Mouse (Mus musculus) gastrocnemius, postnatal 14 days (tissue): Measurements from ENCODE around the gene Ube2cbp. TPM values are rescaled to one million over a fixed set of nuclear protein-coding genes. Genes with fewer than 3 reads are reported as not detected.

ENCODE experiments used
- DNase-seq: peaks from one replicate; pipeline ENCODE4 v3.0.0; 2021; ENCODE audit warnings: mixed read lengths
- intact Hi-C: fragments of 180-260 bp; cut with DNase I; formaldehyde crosslinking; loops from one replicate; pipeline ENCODE4 v1.15.1; 2025; ENCODE audit warnings: low total_unique reads
- total RNA-seq, 2 experiments: library from RNA; stranded (reverse); gene quantifications; 2 replicates each; pipeline ENCODE4 v1.2.3; 2021

Ube2cbp gene
- total RNA-seq, 2 experiments from 2014 or later = 2.5 to 4.4 TPM

DNA sequence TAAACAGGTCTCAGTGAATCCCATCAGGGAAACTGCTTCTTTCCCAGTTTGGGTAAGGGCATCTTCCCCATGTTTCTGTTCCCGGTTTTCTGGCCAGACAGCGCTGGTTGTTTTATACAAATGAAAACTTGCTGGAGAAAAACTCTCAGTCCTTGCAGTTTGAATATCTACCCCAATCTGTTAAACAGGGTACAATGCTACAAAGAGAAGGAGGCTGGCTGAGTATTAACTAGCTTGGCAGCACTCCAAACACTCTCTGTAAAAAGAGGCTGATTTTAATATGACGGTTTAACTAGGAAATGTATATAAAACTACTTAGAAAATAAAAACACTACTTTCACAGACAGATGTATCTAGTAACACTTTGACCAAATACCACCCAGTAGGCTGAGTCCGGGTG lies 129.2 kb downstream of the Ube2cbp start:
- intact Hi-C loops = no loop called here

DNA sequence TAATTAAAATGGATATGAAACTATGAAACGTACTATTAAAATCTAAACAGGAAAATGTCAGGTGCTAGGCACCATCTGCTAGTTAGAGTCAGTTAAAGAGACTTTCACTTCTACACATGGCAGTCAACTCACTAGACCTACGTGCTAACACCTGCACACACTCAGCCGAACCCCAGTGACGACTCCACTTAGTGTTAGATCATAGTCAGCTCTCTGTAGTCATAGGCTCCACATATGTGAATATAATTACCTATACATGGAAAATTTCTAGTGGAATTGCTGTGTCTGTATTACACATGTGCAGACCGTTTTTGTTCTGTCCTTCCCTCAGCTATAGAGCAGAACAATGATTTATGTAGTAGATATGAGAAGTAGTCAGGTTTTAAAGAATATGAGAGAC lies 130.4 kb downstream of the Ube2cbp start:
- intact Hi-C loops = no loop called here
- DNase-seq = no peak

More for the DNA sequence above, 129.2 kb downstream of the Ube2cbp start:
- no peak for DNase-seq

DNA sequence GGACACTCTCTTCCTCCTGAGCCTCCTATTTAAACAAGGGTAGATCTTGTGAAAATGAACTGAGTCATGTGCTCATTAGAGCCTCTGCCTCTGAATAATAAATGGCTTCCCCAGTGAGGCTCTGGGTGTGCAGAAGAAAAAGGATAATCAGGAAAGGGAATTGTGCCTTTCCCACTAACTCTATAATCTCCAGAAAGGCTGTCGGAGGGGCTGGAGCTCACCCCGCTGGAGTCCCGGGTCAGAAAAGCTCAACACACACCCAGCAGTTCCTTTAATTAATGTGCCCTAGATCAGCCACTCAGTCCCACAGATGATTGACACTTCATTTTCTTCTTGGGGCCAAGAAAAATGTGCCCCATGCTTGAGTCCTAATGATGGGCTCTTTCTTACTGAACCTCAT lies 134.2 kb downstream of the Ube2cbp start:
- intact Hi-C loops = no loop called here
- DNase-seq = no peak

DNA sequence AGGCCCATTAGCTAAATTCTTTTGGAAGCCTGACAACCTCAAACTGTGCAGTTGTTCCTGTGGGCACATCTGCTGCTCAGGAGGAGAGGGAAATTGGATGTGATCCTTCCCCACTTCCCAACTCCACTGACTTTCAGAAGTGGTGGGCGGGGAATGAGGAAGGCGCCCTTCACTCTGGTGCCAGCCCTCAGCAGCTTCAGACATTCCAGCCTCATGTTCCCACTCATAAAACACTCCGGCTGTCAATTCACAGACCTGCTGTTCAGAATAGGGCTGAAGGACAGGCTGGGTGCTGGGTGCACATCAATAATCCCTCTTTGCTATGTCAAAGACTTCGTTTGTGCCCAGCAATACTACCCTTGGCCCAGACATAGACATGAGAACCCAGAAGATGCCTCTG lies 136.5 kb downstream of the Ube2cbp start:
- DNase-seq = no peak
- intact Hi-C loops = no loop called here

DNA sequence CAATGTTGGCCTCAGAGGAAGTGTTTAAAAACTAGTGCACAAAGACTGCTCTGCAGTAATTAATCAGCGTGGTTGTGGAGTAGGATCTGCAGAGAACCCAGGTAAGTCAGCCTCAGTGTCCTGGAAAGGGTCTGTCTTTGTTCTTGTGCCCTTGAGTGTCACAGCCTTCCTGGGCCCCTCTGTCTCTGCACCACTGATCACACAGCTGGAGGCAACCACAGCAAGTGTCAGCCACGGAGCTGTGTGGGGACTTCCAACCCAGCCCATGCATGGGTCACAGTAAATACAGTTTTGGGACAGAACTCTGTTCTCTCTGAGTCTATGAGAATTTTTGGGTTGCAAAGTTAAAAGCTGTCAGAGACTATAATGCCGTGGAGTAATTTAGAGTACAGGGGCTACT lies 137.4 kb downstream of the Ube2cbp start:
- intact Hi-C loops = no loop called here

DNA sequence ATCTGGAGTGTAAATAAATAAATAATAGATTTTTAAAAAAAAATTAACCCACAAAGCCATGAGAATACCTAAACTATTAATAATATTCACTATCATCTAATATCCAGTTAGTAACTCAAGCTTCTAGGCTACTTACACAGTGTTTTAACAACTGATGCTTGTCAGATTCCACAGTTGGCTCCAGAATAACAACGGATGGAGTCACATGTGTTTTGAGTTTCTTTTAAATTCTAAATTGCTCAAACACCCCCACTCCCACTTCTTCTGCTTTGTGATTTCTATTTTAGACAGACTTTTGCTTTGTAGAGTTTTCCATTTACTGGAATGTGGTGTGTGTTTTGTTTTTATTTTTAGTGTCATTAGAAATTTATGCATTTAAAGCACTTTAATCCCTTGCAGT lies 140.0 kb downstream of the Ube2cbp start:
- DNase-seq = no peak
- intact Hi-C loops = no loop called here

More for the DNA sequence above, 137.4 kb downstream of the Ube2cbp start:
- DNase-seq = no peak

DNA sequence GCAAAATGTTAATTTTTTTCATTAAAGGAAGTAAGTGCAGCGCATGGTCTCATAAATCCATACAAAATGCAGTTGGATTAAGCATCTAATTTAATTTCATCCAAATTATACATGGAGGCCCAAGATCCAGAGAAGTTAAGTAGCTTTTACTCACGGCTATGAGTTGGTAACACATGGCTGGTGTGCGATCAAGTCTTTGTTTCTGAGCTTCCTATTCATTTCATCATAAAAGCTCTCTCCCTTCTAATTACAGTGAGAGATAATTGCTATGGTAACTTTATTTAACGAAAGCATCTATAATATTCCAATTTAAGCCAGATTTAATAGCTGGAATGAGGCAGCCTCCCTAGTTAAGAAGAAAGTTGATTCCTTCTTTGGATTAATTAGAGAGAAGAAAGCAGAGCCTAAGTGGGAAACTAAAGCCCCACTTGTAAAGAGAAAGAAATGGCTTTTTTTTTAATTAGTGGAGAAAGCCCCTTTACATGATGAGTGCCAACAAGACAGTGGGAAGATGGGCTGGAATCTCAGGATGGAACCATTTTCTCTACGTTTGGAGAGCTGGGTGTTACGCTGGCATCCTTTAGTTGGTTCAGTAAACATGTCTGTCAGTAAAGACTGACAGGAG lies 145.1 kb downstream of the Ube2cbp start:
- no peak for DNase-seq
- intact Hi-C loops = no loop called here

DNA sequence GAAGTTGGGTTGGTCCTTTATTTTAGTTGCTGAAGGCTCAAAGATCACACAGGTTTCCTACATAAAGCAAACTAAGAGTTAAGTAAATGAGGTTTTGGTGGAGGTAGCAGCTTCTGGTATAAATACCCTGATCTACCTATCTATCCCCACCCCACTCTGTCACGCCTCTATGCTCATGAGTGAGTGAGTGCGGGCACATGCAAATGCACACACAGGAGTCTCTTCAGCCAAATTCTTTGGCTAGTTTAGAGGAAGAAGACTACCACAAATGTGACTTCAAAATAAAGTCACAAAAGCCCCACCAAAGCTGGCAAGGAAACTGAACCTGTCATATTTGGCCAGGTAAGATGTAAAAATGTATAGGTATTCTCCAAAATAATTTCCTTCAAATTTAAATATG lies 149.1 kb downstream of the Ube2cbp start:
- DNase-seq = no peak
- intact Hi-C loops = no loop called here

DNA sequence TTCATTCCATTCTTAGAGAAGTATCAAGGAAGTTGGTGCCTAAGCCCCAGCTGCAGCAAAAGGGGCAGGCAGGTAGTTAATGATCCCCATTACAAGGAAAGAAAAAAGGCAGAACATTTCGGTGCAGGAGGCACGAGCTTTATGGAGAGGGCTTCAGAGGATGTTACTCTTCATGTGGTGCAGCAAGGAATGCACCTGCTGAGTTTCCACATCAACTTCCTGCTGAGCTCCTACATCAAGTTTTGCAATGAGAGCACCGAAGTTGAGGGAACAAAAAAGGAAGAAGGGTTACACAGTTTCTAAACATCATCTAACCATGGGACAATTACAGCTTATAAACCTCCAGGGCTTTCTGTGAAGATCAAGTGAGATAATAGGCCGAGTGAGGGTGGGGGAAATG lies 156.1 kb downstream of the Ube2cbp start:
- intact Hi-C loops = no loop called here
- DNase-seq = no peak

DNA sequence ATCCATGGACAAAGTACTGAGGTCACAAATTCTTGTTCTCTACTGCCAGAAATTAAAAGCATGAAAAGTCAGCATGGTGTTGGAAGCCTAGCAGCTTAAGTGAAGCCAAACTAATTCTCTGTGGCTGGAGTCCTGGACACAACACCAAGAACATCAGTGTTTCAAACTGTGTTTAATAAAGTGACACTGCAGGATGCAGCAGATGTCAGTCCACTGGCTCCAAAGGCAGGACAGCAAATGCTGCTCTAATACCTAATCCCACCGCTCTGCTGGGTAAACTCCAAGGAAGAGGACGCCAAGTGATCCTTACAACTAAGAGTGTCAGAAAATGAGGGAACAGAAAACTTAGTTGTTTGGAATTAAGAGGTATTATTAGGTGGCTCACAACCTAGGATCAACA lies 158.2 kb downstream of the Ube2cbp start:
- intact Hi-C loops = no loop called here
- no peak for DNase-seq

DNA sequence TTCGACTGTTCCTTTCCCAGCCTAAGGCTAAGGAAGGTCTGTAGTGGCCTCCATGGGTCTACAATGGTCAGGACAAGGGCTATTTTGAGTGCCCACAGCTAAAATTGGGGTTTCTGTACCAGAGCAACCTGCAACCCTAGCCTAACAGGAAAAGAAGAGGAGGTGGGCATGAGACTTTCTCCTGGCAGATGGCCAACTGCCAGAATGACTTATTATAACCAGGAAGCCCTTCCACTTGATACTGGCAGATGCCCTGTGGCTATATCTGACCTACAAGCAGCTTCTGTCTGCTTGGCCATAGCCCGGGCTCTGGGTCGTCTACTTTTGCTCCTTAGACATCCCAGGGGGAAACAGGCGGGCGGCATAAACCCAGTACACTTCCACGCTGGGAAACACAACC lies 163.3 kb downstream of the Ube2cbp start:
- no peak for DNase-seq
- intact Hi-C loops = no loop called here

DNA sequence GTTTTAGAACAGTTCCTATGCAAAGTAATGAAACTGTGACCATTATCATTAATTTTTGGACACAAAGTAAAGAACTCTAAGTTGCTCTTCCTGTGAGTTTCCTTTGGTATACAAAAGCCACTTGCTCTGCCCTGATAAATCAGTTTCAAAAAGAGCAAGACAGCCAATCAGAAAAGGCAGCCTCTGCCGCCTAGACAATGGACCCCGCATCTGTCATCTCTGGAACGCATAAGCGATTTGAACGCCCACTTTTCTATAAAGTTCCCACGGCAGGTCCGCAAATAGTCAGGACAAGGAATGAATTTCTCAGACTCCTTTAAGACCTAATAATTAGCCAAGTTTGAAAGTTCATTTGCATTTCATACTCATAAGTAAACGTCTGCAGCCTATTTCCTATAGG lies 166.2 kb downstream of the Ube2cbp start:
- intact Hi-C loops = no loop called here
- DNase-seq = no peak

DNA sequence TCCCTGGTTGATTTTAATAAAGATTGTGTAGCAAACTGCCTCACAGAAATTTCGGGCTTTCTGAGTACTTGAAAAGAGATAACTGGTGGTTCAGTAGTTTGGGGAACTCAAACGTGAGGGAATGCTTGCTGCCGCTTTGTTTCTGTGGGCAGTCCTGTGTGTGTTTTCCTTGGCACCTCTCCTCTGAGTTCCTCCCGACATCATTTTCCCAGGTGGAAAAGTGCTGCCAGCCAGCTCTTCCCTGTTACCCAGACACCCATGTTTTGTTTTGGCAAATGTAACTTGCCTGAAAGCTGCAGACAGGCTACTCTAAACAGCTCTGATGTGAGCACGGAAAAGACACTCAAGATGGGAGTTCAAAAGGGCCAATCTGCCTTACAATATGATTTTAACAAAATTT lies 166.6 kb downstream of the Ube2cbp start:
- intact Hi-C loops = no loop called here
- no peak for DNase-seq

DNA sequence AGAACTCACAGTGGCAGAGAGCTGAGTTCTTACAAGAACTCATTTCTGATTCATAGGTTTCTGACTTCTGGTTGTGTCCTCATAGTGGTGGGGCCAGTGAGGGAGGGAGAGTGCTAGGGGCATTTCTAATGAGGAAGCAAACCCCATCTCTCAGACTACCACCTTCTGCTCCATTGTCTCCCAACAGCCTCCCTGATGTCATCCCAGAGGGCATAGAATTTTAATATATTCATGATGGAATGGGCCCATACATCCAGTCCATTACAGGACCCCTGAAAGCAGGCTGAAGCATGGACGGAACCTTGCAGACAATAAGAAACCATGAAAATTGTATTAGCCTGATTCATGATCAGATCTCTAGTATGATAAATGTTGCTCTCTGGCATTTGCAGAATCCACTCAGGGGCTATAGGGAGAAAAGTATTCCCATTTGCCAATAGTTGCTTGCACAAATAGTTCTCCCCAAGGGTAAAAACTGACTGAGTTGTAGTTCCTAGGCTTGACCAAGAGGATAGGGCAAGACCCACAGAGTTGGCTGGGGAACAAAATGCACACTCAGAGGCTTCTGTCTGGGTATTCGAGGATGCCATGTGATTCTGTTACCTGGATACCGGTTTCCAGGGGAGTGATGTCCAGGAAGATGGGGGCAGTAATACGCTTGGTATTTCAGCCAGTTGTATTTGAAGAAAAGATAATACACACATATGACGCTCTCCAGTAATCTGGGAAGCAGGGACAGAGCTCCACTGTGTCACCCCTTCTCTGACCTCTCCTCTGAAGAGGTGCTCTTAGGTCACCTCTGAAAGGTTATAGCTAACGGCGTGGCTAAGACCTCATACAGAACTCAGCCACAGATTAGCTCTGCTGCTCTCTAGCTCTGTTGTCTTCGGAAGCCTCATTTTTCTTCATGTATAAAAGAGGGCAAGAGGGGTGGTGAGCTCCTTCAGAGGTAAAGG lies 167.8 kb downstream of the Ube2cbp start:
- intact Hi-C loops = no loop called here
- DNase-seq = no peak

DNA sequence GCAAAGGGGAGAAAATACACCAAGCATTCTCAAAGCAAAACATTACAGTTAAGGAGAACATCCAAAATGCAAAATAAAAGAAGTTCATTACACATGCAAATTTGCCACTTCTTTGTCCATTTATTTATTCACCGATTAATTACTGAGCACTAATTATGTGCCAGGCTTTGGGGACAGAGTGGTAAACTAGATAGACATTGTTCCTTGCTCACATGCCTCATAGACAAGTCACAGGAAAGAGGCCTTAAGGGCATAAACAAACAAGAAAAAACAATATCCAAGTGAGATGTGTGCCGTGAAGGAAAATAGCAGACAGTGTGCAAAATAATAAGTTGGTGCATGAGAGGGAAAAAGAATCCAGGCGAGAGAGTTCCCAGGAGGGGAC lies 177.2 kb downstream of the Ube2cbp start:
- no peak for DNase-seq
- intact Hi-C loops = no loop called here

DNA sequence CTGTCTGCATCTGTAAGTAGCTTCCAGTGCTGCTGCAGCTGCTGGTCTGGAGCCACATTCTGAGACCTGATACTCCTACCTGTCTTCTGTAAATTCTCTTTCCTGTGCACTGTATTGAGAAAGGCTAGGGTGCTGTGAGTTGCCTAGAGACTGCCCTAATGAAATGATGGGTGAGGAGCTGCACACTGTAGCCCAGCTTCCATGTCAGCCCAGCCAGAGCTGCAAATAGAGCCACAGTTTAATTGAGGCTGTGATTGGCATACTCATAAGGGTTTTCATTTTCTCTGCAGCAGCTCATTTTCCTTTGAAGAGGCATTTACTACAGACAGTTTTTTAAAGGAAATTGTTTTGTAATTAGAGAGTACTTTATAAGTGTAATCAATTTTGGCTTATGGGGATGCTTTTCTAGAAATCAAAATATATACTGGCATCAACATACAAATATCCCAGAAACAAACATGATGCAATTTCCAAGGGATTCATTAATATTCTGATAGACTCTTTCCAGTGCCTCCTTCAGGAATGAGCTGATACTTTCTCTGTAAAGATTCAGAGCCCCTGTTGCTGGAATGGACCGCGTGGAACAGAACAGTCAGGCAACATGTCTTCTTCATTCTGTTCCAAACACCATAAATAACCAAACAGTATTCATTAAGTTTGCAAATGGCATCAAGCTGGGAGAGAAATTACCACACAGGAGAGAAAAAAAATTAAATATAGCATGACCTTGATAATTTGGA lies 177.8 kb downstream of the Ube2cbp start:
- no peak for DNase-seq
- intact Hi-C loops = no loop called here

DNA sequence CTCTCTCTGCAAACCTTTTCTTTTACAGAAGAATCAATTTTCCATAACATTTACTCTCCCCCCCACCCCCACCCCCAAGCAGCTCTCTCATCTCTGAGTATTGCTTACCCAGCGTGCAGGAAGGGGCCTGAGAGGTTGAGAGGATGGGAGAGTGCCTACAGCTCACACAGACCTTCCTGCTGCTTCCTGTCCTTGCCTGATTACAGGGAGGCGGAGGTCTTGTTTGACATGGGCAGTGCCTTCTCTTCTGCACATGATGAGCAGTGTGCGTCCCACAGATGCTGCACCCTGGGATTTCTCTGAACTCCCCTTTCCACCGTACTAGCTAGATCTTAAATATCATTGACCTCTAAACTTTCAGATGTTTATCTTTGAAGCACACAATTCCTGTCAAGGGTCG lies 182.2 kb downstream of the Ube2cbp start:
- DNase-seq = no peak
- intact Hi-C loops = no loop called here

DNA sequence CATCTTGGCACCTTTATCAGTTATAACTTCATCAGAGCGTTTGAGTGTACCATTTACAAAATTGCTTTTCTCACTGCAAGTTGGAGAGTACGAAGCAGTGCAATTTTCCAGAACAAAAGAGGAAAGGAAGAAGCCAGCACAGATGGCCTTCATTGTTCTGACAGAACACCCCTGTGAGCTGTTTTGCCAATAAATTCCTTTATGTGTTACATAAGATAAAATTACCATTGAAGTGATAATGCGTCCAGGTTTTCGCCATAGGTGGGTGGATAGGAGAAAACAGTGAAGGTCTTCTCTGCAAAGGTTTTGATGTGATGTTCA lies 183.6 kb downstream of the Ube2cbp start:
- intact Hi-C loops = no loop called here
- no peak for DNase-seq

DNA sequence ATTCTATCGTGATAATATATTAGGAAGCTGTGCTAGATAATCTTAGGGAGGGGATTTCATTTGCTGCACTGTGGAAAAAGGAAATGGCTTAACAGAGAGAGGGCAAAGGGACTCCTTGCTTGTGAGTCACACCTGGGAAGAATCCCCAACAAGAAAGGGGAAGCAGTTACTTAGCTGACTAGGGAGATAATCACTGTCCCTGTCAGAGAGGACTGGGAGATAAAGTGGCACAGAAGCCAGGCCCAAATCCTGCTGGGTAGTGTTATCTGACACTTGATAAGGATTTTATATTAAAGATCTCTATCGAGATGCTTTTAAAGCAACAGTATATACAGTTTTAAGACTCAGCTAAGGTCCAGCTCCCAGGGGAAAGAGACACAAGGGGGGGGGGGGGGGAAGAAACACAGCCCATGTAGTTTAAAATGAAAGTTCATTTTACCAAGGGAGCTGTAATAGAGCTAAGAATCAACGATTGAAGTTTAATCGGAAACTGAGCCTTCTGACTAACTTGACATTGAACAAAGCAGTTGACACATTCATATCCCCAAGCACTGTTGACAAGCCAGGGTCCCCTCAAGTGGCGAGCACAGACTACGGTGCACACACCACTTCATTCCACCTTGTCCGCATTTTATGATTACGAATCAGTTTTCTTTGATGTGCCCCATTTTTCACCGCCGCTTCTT lies 184.1 kb downstream of the Ube2cbp start:
- intact Hi-C loops = no loop called here

DNA sequence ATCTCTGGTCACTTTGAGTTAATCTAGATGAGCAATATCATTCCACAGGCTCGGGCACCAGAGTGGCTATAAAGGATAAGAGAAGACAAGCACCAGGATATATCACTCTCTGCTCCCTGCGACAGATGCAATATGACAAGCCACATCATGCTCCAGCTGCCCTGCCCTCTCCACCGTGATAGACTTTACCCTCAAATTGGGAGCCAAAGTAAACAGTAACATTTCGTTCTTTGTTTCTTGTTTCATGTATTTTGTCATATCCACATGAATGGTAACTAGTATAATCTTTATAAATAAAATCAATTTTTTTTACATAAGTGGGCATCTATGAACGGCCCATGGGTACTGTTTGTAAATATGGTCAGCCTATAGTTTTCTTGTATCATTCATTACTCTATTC lies 195.2 kb downstream of the Ube2cbp start:
- intact Hi-C loops = no loop called here
- no peak for DNase-seq

More for the DNA sequence above, 184.1 kb downstream of the Ube2cbp start:
- no peak for DNase-seq
